Mouse (Mus musculus) G1E (cell line): ENCODE results near the gene Slfn2.

Experiments used
- CTCF ChIP-seq: IDR thresholded peaks from 2 replicates; pipeline ENCODE4 v1.5.1; 2012; ENCODE audit warnings: low read depth, low read length, inconsistent platforms, mixed read lengths
- GATA1 ChIP-seq: IDR thresholded peaks from 2 replicates; pipeline ENCODE4 v1.6.1; 2012; ENCODE audit warnings: borderline replicate concordance, low read length, inconsistent platforms, mixed read lengths

GRCm38 (mm10) chr11:83079487-83080199, 14.7 kb downstream of the Slfn2 start:
- no peak for TF ChIP-seq GATA1
- no peak for TF ChIP-seq CTCF
